16 mouse cellular contexts compared by ENCODE assay signal in the genomic region with DNA sequence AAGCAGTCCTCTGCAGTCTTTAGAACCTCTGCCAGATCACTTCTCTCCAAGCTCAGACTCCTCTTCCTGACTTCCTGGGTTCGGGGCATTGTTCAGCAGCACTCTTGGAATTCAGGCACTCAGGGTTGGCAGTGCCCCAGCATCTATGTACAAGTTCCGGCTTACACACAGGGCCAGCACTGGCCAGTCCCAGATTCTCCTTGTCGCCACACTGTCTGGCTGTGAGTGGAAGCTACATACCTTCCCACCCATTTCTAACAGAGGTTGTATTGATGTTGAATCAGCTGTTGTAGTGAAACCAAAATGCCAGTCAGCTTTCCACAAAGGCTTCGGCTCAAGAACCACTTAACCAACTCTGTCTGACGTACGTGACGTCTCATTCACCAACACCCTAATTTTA.
A peak's percentile ranks its signal among the peaks of the same experiment; 100 is the strongest.
DNase-seq lines count a peak whose midpoint lies in the region; ATAC-seq lines count a peak whose summit lies in the region.
"Had no signal": no experiment of that assay in that cellular context is flagged by ENCODE, and none has a peak within 500 bp of the region (broad histone marks: within the 10 kb centered on the region; RNA-seq: fewer than 3 reads in every experiment).

No protein-coding gene starts in this region.

- no peaks in the 10 kb centered on the region for H3K4me1 ChIP-seq in kidney, embryonic 15.5 days
- H3K4me1 ChIP-seq: hindbrain, embryonic 12.5 days had no signal

- no peak overlapping the region for H3K4me2 ChIP-seq in kidney, embryonic 15.5 days
- H3K4me2 ChIP-seq: hindbrain, embryonic 12.5 days; midbrain, embryonic 11.5 days had no signal

- no peak overlapping the region for H3K9ac ChIP-seq in kidney, embryonic 15.5 days
- H3K9ac ChIP-seq: hindbrain, embryonic 12.5 days; liver, postnatal 0 days had no signal

- no peak for ATAC-seq in kidney, embryonic 15.5 days (replicated peaks; ENCODE audit: low FRiP score)
- ATAC-seq: intestine, embryonic 16.5 days; liver, postnatal 0 days had no signal

- 92% methylated on average over 7 of the region's 7 CpGs for WGBS in kidney, embryonic 15.5 days

- H3K27ac ChIP-seq in kidney, embryonic 15.5 days = no peak overlapping the region
- H3K27ac ChIP-seq: hindbrain, embryonic 12.5 days had no signal

- H3K27me3 ChIP-seq in kidney, embryonic 15.5 days = no peaks in the 10 kb centered on the region
- H3K27me3 ChIP-seq: hindbrain, embryonic 12.5 days had no signal

- H3K4me3 ChIP-seq in kidney, embryonic 15.5 days (replicated peaks) = no peak overlapping the region
- H3K4me3 ChIP-seq: hindbrain, embryonic 12.5 days had no signal

- no peaks in the 10 kb centered on the region for H3K9me3 ChIP-seq in kidney, embryonic 15.5 days (replicated peaks)
- H3K9me3 ChIP-seq: hindbrain, embryonic 12.5 days had no signal

- no peaks in the 10 kb centered on the region for H3K36me3 ChIP-seq in kidney, embryonic 15.5 days
- H3K36me3 ChIP-seq: hindbrain, embryonic 12.5 days had no signal

- peak; percentile 3 to 5 for DNase-seq in cerebellum, postnatal 10 days
- no peak for DNase-seq in cerebellum, adult 9-11 months
- peak; percentile 8 for DNase-seq in ovary, postnatal 36 days (ENCODE audit: low spot score)
- DNase-seq in ovary, postnatal 14 days (ENCODE audit: low spot score) = no peak
- peak; percentile 48 for DNase-seq in heart, postnatal 4 days
- DNase-seq in T-cell, adult 2 months (ENCODE audit: low spot score) = no peak
- DNase-seq in cerebellum, adult 11 months = no peak
- DNase-seq: adrenal gland, adult 8-10 months; cerebellum, postnatal 14 days; liver, postnatal 0 days; right cerebral cortex, postnatal 25 days; thymus, adult 18-20 months had no signal

Comparison
In these comparisons a context has a peak if more than half of its experiments do, and no peak if none do; other contexts are left out.
1. DNase-seq: peak in cerebellum, postnatal 10 days (2 of 2), ovary, postnatal 36 days (single experiment) and heart, postnatal 4 days (single experiment); none in cerebellum, adult 9-11 months (single experiment), ovary, postnatal 14 days (single experiment), T-cell, adult 2 months (single experiment) and cerebellum, adult 11 months (single experiment).